ENCODE assay signal across 7 mouse cellular contexts in genomic region chr14:77036226-77037046, GRCm38 (mm10). TPM values are rescaled to one million over a fixed set of nuclear protein-coding genes. Genes with fewer than 3 reads are reported as not detected.
DNase-seq lines count a peak whose midpoint lies in the region; ATAC-seq lines count a peak whose summit lies in the region.

Gene Ccdc122 (plus strand): TSS chr14:77036772.
Gene Lacc1 (minus strand): TSS chr14:77036904.

- H3K36me3 ChIP-seq in embryonic facial prominence, embryonic 10.5 days (replicated peaks) = no peaks in the 10 kb centered on the region
- no peaks in the 10 kb centered on the region for H3K36me3 ChIP-seq in limb, embryonic 13.5 days
- H3K36me3 ChIP-seq in midbrain, embryonic 14.5 days (ENCODE audit: control insufficient read depth, insufficient read depth, low read length) = no peaks in the 10 kb centered on the region

- peaks cover 7% of the 10 kb centered on the region; the same call in 1 of the 2 replicates for H3K27me3 ChIP-seq in embryonic facial prominence, embryonic 10.5 days (replicated peaks; ENCODE audit: low read depth, poor library complexity, severe bottlenecking)
- H3K27me3 ChIP-seq in limb, embryonic 13.5 days = no peaks in the 10 kb centered on the region
- no peaks in the 10 kb centered on the region; the same call in 1 of the 2 replicates for H3K27me3 ChIP-seq in midbrain, embryonic 14.5 days (ENCODE audit: control insufficient read depth, insufficient read depth, low read length)

- ATAC-seq in limb, embryonic 13.5 days (ENCODE audit: low FRiP score, low read depth) = peak; percentile 61
- ATAC-seq in midbrain, embryonic 14.5 days (ENCODE audit: low FRiP score, low TSS enrichment) = peak; percentile 64; the same call in 1 of the 2 replicates

- no peaks in the 10 kb centered on the region for H3K9me3 ChIP-seq in embryonic facial prominence, embryonic 10.5 days
- no peaks in the 10 kb centered on the region for H3K9me3 ChIP-seq in limb, embryonic 13.5 days
- no peaks in the 10 kb centered on the region for H3K9me3 ChIP-seq in midbrain, embryonic 14.5 days (ENCODE audit: control insufficient read depth, low read length)

- peak within 1 kb of the TSS; percentile 80 for H3K4me2 ChIP-seq in limb, embryonic 13.5 days (replicated peaks)
- peak within 1 kb of the TSS; percentile 83 for H3K4me2 ChIP-seq in midbrain, embryonic 14.5 days (ENCODE audit: low read length)

- H3K4me3 ChIP-seq in embryonic facial prominence, embryonic 10.5 days = peak within 1 kb of the TSS; percentile 70
- peak within 1 kb of the TSS; percentile 66 for H3K4me3 ChIP-seq in limb, embryonic 13.5 days
- H3K4me3 ChIP-seq in midbrain, embryonic 14.5 days (replicated peaks; ENCODE audit: low read depth, low read length) = peak within 1 kb of the TSS; percentile 45

- H3K9ac ChIP-seq in limb, embryonic 13.5 days = peak within 1 kb of the TSS; percentile 80
- peak within 1 kb of the TSS; percentile 54; the same call in 1 of the 2 replicates for H3K9ac ChIP-seq in midbrain, embryonic 14.5 days (replicated peaks; ENCODE audit: low read length)

- H3K4me1 ChIP-seq in embryonic facial prominence, embryonic 10.5 days = peaks cover 19% of the 10 kb centered on the region
- 0 out of 2 replicates have a peak, but pooled peaks cover 5% of the 10 kb centered on the region for H3K4me1 ChIP-seq in limb, embryonic 13.5 days
- H3K4me1 ChIP-seq in midbrain, embryonic 14.5 days (ENCODE audit: control insufficient read depth, insufficient read depth, low read length) = no peaks in the 10 kb centered on the region

- peak within 1 kb of the TSS; percentile 89 for H3K27ac ChIP-seq in embryonic facial prominence, embryonic 10.5 days (replicated peaks)
- no peak within 1 kb of the TSS for H3K27ac ChIP-seq in limb, embryonic 13.5 days
- H3K27ac ChIP-seq in midbrain, embryonic 14.5 days (replicated peaks; ENCODE audit: low read depth, low read length) = no peak within 1 kb of the TSS

- DNase-seq in adrenal gland, postnatal 14 days = peak; percentile 94
- peak; percentile 88 for DNase-seq in embryonic facial prominence, embryonic 10.5 days (ENCODE audit: low spot score)
- DNase-seq in heart, adult 11 months = peak; percentile 98
- peak; percentile 67 for DNase-seq in kidney, adult 11 months
- DNase-seq in midbrain, embryonic 14.5 days = peak; percentile 73
- DNase-seq in spleen, adult 12 weeks (ENCODE audit: low spot score) = peak; percentile 62

- WGBS in embryonic facial prominence, embryonic 10.5 days = under 1% methylated on average over 86 of the region's 86 CpGs
- WGBS in limb, embryonic 13.5 days = under 1% methylated on average over 81 of the region's 86 CpGs
- under 1% methylated on average over 86 of the region's 86 CpGs for WGBS in midbrain, embryonic 14.5 days

RNA-seq across cellular contexts. Expression of gene Ccdc122, which starts in this region (rescaled TPM):
- 4.1 and 4.9 TPM in 2 replicates for total RNA-seq in adrenal gland, postnatal 14 days (2021)
- polyA plus RNA-seq in embryonic facial prominence, embryonic 10.5 days (2016; fragmentation: Nextera tagmentation; extraction: Ambion mirVana) = 1.4 and 1.8 TPM in 2 replicates
- polyA plus RNA-seq in limb, embryonic 13.5 days (2015; fragmentation: Nextera tagmentation; extraction: Ambion mirVana) = 2.6 and 2.8 TPM in 2 replicates
- polyA plus RNA-seq in midbrain, embryonic 14.5 days (2014; fragmentation: Nextera tagmentation; extraction: Ambion mirVana) = 0.43 and 0.54 TPM in 2 replicates

RNA-seq across cellular contexts. Expression of gene Lacc1, which starts in this region (rescaled TPM):
- 7.3 and 7.8 TPM in 2 replicates for total RNA-seq in adrenal gland, postnatal 14 days (2021)
- 4.8 and 5.4 TPM in 2 replicates for polyA plus RNA-seq in embryonic facial prominence, embryonic 10.5 days (2016; fragmentation: Nextera tagmentation; extraction: Ambion mirVana)
- polyA plus RNA-seq in limb, embryonic 13.5 days (2015; fragmentation: Nextera tagmentation; extraction: Ambion mirVana) = 7.4 and 7.7 TPM in 2 replicates
- polyA plus RNA-seq in midbrain, embryonic 14.5 days (2014; fragmentation: Nextera tagmentation; extraction: Ambion mirVana) = 1.0 and 1.8 TPM in 2 replicates
